Mouse (Mus musculus): Measurements from ENCODE around the gene Gng7.

Gng7 gene

DNA sequence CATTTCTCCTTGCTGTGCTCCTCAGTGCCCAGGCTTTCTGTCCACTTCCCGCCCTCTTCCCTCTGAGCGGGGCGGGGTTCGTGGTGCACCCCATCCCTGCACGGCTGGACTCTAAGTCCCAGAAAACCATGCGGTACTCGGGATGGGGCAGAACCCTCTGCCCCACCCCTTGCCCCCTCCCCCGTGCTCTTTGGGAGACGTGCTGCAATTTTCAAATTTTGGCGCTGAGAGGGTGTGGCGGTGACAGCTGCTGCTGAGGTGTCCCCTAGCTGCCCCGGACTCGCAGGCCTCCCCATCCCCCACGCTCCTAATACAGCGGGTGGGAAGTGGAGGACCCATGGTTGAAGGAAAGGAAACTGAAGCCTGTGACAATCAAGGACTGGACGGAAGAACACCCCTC, 92.8 kb downstream of the Gng7 start:
- peak; percentile 73 for DNase-seq

DNA sequence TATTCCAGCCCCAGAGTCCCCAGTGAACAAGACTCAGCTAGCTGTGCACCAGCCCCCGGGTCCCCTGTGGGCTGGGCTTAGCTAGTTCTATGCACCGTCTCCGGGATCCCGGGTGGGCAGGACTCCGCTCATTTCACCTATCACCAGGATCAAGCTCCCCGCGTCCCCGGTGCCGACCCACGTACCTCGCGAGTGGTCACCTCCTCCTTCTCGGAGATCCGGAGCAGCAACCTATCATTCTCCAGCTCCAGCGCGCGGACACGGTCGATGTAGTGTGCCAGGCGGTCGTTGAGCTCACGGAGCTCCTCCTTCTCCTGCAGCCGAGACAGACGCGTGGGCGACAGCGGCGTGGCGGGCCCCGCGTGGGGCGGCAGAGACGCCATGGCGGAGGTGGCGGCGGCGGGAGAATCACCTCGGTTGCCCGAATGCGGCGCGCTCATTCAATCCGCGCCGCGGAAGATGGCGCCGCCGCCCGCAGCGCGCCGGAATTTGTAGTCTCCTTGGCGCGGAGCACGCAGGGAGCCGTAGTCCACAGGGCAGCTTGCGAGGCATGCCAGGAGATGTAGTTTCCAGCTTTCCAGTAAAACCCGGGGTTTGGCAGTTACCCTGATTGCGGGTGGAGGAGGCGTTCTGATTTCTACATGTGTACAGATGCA, 96.8 kb downstream of the Gng7 start, which contains the start of gene Lmnb2:
Lmnb2 (minus strand) TSS at position 467 of the 656 bp plus-strand sequence.
- peak; percentile 93 for DNase-seq

DNA sequence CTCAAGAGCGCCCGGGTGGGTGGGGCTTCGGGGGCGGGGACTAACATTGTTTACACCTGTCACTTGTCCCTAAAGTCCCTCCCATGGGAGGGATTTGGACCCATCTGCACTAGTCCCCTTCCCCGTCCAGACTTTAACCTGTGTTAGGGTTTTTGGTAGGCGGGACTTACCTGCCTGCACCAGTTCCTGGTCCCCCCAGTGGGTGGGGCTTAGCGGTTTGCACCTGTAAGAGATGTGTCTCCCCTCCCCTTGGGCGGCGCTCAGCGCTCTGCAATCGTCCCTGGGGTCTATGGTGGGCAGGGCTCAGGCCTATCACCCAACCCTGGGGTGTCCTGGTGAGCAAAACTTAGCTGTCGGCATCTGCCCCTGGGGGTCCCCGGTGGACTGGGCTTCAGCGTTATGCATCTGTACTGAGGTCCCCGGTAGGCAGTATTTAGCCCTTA, 97.4 kb downstream of the Gng7 start:
- DNase-seq = peak; percentile 45

DNA sequence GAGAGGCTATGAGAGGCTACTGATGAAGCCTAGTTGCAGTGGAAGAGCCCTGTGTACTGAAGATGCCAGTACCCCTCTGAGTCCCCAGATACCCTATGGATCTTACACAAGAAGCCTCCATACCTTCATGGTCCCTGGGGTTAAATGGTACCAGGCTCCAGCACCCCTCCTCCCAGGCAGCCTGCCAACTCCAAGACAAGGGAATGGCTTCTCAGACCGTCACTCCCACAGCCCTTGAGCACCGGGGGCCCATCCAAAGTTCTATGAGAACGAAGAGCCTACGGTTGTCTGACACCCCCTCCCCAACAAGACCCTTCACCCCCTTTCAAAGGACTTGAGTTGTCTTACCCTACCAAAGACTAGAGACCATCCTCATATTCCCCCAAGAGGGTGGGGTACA, 99.0 kb downstream of the Gng7 start:
- DNase-seq = no peak

DNA sequence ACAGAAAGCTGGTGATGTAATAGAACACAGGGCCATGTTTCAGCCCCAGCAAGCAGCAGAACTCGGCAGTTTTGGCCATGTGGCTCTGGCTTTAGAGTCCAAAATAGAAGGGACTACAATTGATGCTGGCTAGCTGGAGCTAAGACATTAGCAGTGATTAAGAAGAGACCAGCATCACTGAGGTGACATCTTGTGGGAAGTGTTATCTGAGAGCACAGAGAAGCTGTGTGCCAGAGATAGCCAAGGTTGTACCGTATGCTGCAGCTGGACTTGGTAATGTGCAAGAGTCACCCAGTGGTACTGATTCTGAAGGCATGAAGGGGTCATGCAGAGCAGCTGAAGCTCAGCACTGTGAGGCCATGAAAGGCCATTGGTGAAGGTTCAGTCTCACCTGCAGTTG, 99.5 kb downstream of the Gng7 start:
- no peak for DNase-seq

DNA sequence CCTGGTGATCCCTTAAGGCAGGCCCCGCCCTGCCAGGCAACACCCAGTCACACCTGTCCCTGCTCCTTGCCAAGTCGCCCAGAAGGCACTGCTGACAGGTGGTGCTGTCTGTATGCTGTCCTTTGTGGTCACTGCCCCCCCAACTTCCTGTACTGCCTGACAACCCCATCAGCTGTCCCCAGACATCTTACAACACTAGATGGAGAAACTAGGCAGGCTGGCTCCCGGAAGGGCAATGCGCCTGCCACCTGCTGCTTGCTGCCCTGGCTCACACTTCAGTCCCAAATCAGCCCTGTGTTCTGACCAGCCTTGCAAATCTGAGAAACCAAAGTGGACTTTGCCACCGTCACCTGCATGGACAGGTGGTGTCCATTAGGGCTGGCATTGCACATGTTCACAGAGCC, 100.5 kb downstream of the Gng7 start:
- no peak for DNase-seq

DNA sequence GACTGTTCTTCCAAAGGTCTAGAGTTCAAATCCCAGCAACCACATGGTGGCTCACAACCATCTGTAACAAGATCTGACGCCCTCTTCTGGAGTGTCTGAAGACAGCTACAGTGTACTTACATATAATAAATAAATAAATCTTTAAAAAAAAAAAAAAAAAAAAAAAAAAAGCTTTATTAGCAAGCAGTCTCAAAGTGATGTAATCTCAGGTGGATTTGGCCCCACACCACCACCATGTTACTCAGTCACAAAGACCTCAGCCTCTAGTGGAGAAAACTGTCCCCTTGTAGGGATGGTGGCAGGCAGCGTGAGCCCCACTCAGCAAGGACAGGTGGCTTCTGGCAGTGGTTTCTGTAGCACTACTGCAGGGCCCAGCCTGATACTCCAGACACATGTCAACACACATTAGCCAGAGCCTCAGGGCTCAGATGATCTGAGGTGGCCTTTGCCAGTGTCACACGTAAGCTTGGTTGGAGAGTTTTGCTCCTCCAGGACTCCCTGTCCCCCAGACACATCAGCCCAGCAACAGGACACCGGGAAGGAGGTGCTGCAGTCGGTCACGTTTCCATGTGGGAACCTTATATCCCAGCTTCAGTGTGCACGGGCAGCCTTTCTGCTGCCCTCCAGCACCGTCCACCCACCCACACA, 101.3 kb downstream of the Gng7 start:
- no peak for DNase-seq

DNA sequence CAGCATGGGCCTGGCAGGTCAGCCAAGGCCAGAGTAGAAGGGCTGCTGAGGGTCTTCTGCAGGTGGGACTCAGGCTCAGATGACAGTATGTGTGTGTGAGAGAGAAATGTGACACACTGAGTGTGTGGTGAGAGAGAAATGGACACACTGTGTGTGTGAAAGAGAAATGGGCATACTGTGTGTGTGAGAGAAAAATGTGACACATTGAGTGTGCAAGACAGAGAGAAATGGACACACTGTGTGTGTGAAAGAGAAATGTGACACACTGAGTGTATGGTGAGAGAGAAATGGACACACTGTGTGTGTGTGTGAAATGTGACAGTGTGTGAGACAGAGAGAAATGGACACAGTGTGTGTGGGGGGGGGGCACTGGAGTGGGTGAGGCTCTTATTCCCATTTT, 102.9 kb downstream of the Gng7 start:
- DNase-seq = no peak

DNA sequence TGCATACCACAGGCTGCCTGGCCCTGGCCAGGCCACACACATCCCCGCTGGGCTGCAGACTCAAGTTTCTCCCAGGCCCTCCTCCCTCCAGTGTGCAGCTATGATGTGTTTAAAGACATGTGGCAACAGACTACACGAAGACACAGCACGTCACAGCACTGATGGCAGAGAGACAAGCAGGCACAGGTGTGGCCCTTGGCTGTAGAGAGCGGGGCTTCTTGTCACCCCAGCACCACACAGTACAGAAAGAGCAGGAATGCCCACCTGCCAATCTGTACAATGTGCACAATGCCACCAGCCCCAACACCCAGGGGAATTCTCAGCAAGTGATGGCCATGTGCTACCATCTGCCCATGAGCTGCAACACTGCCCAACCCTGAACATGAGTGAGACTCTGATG, 103.4 kb downstream of the Gng7 start:
- no peak for DNase-seq

DNA sequence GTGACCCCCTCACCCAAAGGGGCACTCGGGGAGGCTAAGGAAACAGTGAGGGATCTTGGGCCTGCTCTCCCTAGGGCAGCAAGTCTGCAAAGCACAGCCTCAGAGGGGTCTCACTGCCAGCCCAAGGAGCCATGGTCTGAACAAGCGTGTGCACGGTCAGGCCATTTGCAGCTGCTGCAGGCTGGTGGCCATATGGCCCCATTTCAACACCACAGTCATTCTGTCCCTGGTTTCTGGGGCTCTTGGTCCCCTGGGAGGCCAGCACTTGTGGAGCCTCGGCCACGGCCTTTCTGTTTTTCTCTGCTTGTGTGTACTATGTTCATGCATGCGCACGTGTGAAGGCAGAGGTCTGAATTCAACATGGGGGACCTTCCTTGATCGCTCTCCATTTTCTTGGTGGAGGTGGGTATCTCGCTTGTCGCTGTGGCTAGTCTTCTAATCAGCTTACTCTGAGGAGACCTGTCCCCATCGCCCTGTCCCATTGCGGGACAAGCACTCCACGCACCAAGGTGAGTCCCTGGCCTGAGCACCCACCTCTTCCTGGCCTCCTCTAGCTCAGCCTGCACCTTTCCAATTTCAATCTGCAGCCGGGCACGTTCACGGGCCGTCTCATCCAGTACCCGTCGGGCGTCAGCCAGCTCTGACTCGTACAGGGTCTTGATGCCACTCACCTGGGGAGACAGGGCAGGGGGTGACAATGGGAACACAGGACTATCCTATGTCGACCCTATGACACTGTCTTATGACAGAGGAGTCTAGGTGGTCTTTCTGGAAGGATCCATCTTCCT, 105.2 kb downstream of the Gng7 start:
- no peak for DNase-seq

DNA sequence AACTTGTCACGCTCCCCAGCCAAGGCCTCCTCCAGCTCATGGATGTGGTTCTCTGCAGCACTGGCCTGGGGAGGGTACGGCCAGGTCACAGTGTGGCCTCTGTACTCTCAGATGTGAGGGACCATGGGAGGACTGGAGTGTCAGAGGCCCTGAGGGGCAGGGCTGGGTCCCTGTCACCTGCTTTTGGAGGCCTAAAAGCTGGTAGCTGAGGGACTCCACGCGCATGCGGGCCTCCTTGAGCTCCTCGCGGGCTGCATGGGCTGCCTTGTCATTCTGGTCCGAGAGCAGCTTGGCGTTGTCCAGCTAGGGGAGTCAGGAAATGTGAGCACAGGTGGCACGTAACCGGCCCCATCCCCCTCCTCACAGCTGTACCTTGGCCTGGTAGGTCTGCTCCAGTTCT, 110.0 kb downstream of the Gng7 start:
- DNase-seq = no peak

DNA sequence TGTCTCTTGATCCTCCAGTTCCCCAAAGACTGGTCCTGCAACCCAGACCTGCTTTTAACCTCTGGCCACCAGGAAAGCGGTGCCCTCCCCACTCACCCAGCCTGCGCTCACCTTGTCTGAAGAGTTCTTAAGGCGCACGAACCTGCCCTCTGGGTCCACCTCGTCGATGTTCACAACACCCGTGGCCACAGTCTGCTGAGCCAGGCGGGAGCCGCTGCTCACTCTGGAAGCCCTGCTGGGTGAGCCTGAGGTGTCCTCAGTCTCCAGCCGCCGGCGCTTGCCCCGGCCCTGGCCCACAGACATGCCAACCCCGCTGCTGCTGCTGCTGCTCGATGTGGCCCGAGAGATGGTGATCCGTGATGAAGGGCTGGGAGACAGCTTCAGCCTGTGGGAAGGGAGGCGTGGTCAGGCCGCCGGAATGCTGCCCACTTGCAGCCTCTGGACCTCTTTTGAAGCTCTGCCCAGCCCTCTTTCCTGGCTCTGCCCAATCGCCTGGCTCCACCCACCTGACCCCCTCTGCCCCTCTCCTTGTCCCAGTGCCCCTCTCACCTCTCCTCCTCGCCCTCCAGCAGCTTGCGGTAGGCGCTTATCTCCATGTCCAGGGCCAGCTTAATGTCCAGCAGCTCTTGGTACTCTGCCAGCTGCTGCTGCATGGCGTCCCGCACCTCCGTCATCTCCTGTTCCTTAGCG, 110.6 kb downstream of the Gng7 start:
- no peak for DNase-seq

DNA sequence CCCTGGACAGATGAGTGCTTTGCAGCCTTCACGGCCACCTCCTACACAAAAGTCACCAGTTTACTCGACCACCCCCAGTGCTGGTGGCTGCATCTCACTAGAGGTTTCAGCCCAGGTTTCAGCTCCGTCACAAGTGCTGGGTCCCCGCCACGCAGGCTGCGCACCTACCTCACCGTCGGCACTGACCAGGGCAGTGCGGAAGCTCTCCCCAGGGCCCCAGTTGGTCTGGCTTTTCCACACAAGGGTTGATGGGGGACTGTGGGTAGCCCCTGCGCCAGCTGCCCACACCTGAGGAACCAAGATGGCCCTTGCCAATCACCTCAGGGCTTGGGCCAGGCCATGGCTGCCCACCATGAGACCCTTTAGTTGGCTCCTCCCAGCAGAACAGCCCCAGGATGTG, 111.5 kb downstream of the Gng7 start:
- no peak for DNase-seq

DNA sequence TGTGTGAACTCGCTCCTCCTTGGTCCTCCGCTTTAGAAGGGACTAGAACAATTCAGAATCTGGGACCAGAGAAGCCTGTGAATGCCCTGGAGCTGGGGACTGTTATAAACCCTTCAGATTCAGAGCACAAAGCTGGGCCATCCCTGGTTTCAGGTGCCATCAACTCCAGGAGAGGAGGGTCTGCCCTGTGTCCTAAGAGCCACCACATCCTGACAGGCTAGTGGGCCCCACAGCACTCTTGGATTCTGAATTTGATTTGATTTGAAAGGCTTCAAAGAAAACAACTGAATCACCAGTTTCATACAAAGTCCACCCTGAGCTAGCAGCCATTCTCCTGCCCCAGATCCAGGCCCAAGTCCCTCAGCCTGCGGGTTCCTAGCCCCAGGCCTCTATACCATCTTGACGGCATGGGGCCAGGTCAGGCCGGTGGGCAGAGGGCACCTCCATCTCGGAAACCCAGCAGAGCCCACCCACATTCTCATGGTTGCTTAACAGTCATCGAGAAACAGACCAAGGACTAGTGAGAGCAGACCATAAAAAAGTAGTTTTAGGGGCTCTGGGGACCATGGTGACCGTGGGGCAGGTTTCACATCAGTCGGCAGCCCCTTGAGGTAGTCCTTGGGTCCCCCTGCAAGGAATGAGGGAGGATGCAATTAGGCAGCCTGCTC, 112.3 kb downstream of the Gng7 start:
- DNase-seq = no peak

DNA sequence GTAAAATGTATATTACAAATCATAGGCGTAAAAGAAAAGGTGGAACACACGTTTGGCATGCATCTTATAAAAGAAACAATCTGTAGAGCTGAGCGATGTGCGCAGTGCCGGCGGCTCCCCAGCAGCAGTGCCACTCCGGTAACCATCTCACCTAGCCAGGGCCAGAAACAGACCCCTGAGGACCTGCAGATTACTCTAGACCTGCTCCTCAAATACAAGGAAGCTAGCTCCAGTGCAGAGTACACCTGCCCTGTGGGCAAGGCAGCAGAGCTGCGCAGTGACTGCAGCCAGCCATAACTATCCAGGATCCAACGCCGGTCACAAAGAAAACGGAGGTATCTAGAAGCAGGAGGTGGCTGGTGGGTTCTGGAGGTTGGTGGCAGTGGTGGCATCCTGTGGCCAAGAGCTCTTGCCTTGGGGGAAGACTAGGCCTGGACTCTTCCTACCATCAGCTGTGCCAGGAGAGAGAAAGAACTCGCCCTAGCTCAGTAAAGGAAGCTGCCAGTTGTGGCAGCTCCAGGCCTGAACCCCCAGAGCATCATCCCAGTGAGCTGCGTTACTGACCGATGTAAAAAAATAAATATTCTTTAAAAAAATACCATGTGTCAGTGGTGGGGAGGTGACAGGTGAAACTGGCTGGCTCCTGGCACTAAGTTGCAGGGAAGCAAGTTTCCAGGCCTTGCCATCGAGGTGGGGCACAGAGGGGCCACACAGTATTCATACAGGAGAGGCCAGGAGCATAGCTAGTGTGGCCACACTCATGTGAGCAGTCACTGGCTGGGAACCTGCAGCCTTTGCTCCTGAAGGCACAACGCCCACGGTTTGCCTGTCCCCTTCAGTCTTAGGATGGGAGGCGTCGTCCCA, 113.1 kb downstream of the Gng7 start:
- DNase-seq = no peak

DNA sequence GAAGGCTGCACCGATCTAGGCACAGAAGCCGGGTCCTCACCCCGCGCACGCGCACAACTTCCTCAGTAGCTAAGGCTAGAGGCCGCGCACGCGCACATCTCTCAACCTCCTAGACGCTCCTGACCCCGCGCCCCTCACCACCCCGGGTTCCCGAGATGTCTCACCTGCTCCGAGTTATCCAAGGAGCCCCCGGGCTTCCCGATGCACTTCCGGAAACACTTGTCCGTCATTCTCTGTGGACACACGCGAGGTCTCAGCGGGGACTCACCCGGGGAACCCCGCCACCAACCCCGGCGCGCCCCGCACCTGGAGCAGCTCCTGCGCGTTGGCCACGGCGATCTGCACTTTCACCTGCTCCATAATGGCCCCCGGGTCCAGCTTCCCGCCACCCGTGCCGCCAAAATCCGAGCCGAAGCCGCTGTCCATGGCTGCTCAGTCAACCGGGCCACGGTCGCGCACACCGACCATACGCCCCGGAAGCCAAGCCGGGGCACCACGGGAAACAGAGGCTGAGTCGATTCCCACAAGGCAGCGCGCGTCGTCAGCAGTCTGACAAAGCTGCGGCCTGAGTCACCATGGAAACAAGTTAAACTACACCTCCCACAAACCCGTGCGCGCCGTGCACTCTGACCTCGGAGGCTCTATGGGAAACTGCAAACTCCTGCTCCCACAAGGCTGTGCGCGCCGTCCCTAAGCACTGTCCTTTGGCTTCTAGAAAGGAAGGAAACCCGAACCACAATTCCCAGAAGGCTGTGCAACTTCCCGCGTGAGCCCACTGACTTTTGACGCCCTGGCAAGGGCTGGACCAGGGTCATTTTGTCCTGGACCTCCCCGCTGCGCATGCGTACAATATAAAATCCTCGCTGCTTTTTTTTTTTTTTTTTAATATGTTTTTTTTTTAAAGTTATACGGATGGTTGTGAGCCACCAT, 114.2 kb downstream of the Gng7 start, which contains the start of gene Timm13:
Timm13 (minus strand) TSS at position 652 of the 930 bp plus-strand sequence.
- DNase-seq = peak; percentile 100

DNA sequence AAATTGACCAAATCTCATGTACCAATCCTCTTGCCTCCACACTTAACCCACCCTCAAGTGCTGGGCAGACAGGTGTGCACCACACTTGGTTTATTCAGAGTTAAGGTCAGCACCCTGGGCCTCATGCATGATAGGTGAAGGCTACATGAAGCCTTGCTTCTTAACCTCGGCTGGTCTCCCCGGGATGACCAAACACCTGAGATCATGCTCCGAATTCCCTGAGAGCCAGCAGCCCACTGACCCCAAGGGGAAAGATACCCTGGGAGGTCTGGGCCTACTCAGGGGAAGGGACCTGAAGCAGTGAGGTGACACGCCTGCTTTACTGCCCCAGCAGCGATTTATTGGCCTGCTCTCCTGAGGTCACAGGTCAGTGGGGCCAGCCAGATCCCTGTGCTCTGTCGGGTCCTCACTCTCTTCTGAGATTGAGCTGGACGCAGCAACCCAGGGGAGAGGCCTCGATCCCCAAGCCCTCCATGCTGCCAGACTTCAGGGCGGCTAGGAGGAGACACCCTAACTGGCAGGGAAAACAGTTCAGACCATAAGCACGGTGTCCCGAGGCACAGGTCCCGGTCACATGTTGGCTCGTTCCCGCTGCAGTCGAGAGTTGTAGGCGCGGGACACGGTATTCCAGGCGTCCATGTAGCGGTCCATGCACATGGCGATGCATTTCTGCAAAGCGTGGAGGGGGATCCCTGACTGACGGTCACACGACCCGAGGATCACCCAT, 115.0 kb downstream of the Gng7 start:
- DNase-seq = no peak

DNA sequence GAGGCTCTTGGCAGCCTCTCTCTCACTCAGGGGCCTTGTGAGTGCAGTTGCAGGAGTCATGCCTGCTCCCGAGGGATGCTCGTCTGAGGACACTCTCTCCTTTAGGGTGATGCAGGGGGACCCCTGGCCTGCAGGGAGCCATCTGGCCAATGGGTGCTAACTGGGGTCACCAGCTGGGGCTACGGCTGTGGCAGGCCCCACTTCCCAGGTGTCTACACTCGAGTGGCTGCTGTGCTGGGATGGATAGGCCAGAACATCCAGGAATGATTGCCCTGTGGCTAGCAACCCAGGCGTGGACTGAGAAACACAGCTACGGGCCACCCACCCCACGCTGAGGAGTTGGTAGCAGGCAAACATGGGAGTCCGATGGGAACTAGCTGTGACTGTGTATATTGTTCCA, 115.7 kb downstream of the Gng7 start:
- DNase-seq = no peak
